Mouse (Mus musculus) stomach, postnatal 0 days (tissue): ENCODE measurements around the gene Cacna2d1.

ENCODE experiments used
- CTCF ChIP-seq: IDR thresholded peaks from 2 replicates; pipeline ENCODE4 v1.5.1; 2016; ENCODE audit warnings: antibody characterized with exemption, low read depth, mild to moderate bottlenecking, moderate library complexity
- EP300 ChIP-seq: optimal IDR thresholded peaks from 2 replicates; pipeline ENCODE3; 2016; ENCODE audit warnings: antibody characterized with exemption

GRCm38 (mm10) chr5:16181041-16181440, 246.6 kb downstream of the Cacna2d1 start:
- no peak for TF ChIP-seq EP300
- no peak for TF ChIP-seq CTCF
